Mouse (Mus musculus) thymus, postnatal 36 days (tissue): ENCODE data around the gene Ppp3r1.

Experiments used
- DNase-seq, 2 experiments: peaks; one replicate each; pipeline ENCODE4 v3.0.0; 2022; ENCODE audit warnings: mixed read lengths in 2 of 2

Gene Ppp3r1

GRCm38 (mm10) chr11:17158858-17159737, at the start of gene Ppp3r1:
Ppp3r1 (plus strand) TSS chr11:17159263.
- DNase-seq = peak; percentile 97 to 98

- DNase-seq = no peak
These were observed 46.5 kb upstream of the Ppp3r1 start for GRCm38 (mm10) chr11:17112419-17113090.

- DNase-seq = no peak
These were observed 32.6 kb upstream of the Ppp3r1 start for GRCm38 (mm10) chr11:17126418-17126817.

GRCm38 (mm10) chr11:17135638-17136037, 23.4 kb upstream of the Ppp3r1 start:
- no peak for DNase-seq

GRCm38 (mm10) chr11:17138306-17139033, 20.6 kb upstream of the Ppp3r1 start:
- DNase-seq = no peak

- DNase-seq = peak; percentile 60 to 70
These were observed 727 bp downstream of the Ppp3r1 start for GRCm38 (mm10) chr11:17159738-17160241.

- DNase-seq = peak; percentile 13 to 39
These were observed 1.2 kb downstream of the Ppp3r1 start for GRCm38 (mm10) chr11:17160242-17160641.

GRCm38 (mm10) chr11:17163956-17164355, 4.9 kb downstream of the Ppp3r1 start:
- no peak for DNase-seq

GRCm38 (mm10) chr11:17166627-17167026, 7.6 kb downstream of the Ppp3r1 start:
- no peak for DNase-seq

- DNase-seq = no peak
These were observed 10.2 kb downstream of the Ppp3r1 start for GRCm38 (mm10) chr11:17169262-17169661.

GRCm38 (mm10) chr11:17170938-17171729, 12.1 kb downstream of the Ppp3r1 start:
- DNase-seq = no peak

GRCm38 (mm10) chr11:17172300-17172699, 13.2 kb downstream of the Ppp3r1 start:
- no peak for DNase-seq

GRCm38 (mm10) chr11:17176638-17177037, 17.6 kb downstream of the Ppp3r1 start:
- no peak for DNase-seq

- DNase-seq = no peak
These were observed 21.7 kb downstream of the Ppp3r1 start for GRCm38 (mm10) chr11:17180753-17181152.

- no peak for DNase-seq
These were observed 22.7 kb downstream of the Ppp3r1 start, which contains the start of gene Wdr92 for GRCm38 (mm10) chr11:17181807-17182206. Wdr92 (plus strand) TSS chr11:17182107.

GRCm38 (mm10) chr11:17183165-17183564, 24.1 kb downstream of the Ppp3r1 start:
- DNase-seq = no peak

- DNase-seq = no peak
These were observed 28.6 kb downstream of the Ppp3r1 start for GRCm38 (mm10) chr11:17187649-17188048.

GRCm38 (mm10) chr11:17188786-17189185, 29.7 kb downstream of the Ppp3r1 start:
- DNase-seq = no peak

GRCm38 (mm10) chr11:17192151-17192844, 33.2 kb downstream of the Ppp3r1 start:
- DNase-seq = peak; percentile 7 to 20

- DNase-seq = no peak
These were observed 40.1 kb downstream of the Ppp3r1 start for GRCm38 (mm10) chr11:17199170-17199569.

GRCm38 (mm10) chr11:17199840-17200501, 40.9 kb downstream of the Ppp3r1 start:
- no peak for DNase-seq
